Mouse (Mus musculus) embryonic fibroblast, embryonic 13.5 days (primary cell): ENCODE data around the gene Aco2.

ENCODE experiments used
- CTCF ChIP-seq: IDR thresholded peaks from 2 replicates; pipeline ENCODE4 v1.5.1; 2011; ENCODE audit warnings: mild to moderate bottlenecking, control low read depth, low read length, moderate library complexity, borderline replicate concordance; ENCODE audit not compliant: insufficient read depth
- POLR2A ChIP-seq: IDR thresholded peaks from 2 replicates; pipeline ENCODE4 v1.6.1; 2011; ENCODE audit warnings: low read depth, mild to moderate bottlenecking, control low read depth, low read length, moderate library complexity

DNA sequence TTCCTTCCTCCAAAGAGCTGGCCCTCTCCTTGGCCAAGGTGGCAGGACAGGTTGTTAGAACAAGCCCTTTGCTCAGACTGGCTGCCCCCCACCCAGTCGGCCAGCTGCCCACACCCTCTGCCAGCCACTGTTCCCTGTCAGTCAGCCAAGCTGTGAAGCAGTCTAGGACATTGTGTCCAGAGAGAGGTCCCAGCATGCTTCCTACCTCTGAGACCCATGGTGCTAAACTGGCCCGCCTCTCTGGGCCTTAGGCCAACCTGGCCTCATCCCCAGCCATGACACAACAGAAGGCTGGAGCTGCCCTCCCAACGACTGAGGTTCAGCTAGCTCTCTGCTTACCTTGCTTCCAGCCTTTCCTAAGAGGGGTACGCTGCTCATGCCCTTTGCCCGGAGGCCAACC, 32.5 kb upstream of the Aco2 start:
- TF ChIP-seq CTCF, result no peak
- TF ChIP-seq POLR2A, result no peak
